Mouse (Mus musculus): ENCODE measurements around the gene Il4i1. TPM values are rescaled to one million over a fixed set of nuclear protein-coding genes. Genes with fewer than 3 reads are reported as not detected.

Gene Il4i1
- polyA plus RNA-seq, 1 experiment from 2014 or later = 0.78 TPM

DNA sequence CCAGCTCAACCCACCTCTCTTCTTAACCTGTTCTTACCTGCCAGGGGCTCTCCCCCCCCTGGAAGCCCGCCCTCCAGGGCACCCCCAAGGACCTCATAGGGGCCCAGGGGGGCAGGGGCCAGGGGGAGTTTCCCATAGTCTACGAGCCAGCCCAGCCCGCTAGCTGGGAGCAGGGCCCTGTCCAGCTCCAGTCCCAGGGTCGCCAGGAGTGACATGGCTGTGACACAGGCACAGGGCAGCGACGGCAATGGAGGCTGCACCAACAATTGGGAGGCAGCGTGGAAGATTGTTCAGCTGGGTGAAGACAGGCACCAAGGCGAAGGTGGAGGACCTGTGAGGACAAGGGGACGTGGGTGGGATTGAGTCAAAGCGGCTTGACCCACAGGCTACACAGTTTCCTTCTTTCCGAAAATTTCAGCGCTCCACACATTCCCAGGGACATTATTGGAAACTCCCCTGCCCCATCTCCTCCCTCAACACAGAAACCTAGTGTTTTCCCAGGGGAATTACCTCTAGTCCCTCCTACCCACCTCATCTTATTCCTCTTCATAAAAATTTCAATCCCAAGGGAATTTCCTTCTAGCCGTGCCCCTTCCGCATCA, 1.1 kb upstream of the Il4i1 start:
- H3K9me3 ChIP-seq (ENCODE audit: control insufficient read depth, low read length) = no peaks in the 10 kb centered on the region
- peaks cover 18% of the 10 kb centered on the region for H3K36me3 ChIP-seq (ENCODE audit: control insufficient read depth, insufficient read depth, low read length)
- H3K27me3 ChIP-seq (replicated peaks; ENCODE audit: control insufficient read depth, insufficient read depth, low read length) = no peaks in the 10 kb centered on the region
- 31% methylated on average over 14 of the region's 14 CpGs for WGBS
- peak overlapping the region; percentile 86 for H3K4me3 ChIP-seq (ENCODE audit: low read depth, low read length)
- peak overlapping the region; percentile 76 for H3K4me2 ChIP-seq (ENCODE audit: low read depth, low read length)
- DNase-seq (ENCODE audit: low spot score) (no peak), ATAC-seq (ENCODE audit: low read depth) (no peak)
- peak overlapping the region; percentile 97; the same call in 1 of the 2 replicates for H3K27ac ChIP-seq (replicated peaks; ENCODE audit: low read depth, low read length)
- H3K9ac ChIP-seq (ENCODE audit: low read depth, low read length) = peak overlapping the region; percentile 99
- H3K4me1 ChIP-seq (ENCODE audit: control insufficient read depth, insufficient read depth, low read length) = peaks cover 20% of the 10 kb centered on the region

DNA sequence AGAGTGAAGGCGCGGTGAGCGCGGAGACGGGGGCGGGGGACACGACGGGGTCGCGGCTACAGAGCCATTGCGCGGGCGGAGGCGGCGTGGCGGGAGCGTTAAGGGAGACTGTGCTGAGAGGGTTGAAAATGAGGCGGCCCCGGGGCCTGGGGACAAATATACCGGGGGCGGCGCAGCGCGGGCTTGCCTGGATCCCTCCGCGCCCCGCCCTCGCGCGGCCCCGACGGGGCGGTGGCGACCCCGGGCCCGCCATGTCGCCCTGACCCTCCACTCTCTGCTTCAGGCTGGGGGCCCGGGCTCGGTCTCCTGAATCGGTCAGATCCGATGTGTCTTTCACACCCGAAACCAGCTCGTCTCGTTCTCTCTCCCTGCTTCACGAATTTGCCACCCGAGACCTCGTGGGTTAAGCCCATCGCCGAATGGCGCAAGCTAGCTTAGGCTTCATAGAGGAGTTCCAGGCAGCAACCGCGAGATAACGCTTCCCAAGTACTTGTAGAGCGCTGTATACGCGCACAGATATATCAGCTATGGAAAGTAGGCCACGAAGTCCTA, 359 bp downstream of the Il4i1 start, which contains the start of gene Atf5:
Gene Atf5, minus strand, starts transcription at position 189 of the 552 bp plus-strand sequence.
- peak within 1 kb of the TSS; percentile 86 for H3K4me3 ChIP-seq (ENCODE audit: low read depth, low read length)
- WGBS = under 1% methylated on average over 22 of the region's 57 CpGs
- no peaks in the 10 kb centered on the region for H3K9me3 ChIP-seq (ENCODE audit: control insufficient read depth, low read length)
- peak; percentile 24 for ATAC-seq (ENCODE audit: low read depth)
- peaks cover 20% of the 10 kb centered on the region for H3K4me1 ChIP-seq (ENCODE audit: control insufficient read depth, insufficient read depth, low read length)
- no peaks in the 10 kb centered on the region for H3K27me3 ChIP-seq (replicated peaks; ENCODE audit: control insufficient read depth, insufficient read depth, low read length)
- H3K4me2 ChIP-seq (ENCODE audit: low read depth, low read length) = peak within 1 kb of the TSS; percentile 76
- peaks cover 18% of the 10 kb centered on the region for H3K36me3 ChIP-seq (ENCODE audit: control insufficient read depth, insufficient read depth, low read length)
- H3K27ac ChIP-seq (replicated peaks; ENCODE audit: low read depth, low read length) = peak within 1 kb of the TSS; percentile 97
- DNase-seq (ENCODE audit: low spot score) = peak; percentile 74
- H3K9ac ChIP-seq (ENCODE audit: low read depth, low read length) = peak within 1 kb of the TSS; percentile 99

DNA sequence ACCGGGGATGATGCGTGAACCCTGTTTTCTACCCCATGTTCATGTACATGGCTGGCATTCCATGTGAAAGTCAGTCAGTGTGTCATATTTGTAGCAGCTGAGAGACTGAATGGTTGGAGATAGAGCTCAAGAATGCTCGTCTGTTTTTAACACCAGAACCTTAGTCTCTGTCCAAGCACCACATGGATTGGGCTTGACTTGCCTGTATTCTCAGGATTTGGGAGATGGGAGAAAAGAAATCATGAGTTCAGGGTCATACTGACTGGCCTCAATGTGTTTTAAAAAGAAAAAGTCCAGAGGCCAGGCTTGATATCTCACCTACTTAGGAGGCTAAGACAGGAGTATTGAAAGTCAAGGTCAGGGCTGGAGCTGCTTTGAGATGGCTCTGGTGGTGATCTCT, 1.3 kb downstream of the Il4i1 start:
- ATAC-seq (ENCODE audit: low read depth) = no peak
- WGBS = 30% methylated on average over 3 of the region's 3 CpGs
- H3K4me1 ChIP-seq (ENCODE audit: control insufficient read depth, insufficient read depth, low read length) = peaks cover 20% of the 10 kb centered on the region

DNA sequence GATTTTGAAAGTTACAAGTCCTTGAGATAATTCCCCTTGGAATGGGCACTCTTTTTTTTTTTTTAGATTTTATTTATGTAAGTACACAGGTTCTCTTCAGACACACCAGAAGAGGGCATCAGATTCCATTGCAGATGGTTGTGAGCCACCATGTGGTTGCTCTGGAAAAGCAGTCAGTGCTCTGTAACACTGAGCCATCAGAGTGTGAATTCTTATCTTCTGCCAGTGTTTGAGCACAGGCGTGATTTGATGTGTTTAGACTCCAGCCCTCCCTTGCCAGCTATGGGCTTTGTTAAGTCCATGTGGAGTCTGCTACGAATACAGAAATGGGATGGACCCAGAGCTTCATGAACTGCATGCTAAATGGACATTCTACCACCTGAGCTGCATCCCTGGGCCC, 2.0 kb downstream of the Il4i1 start:
- 49% methylated on average over 2 of the region's 2 CpGs for WGBS

More for the DNA sequence above, 1.3 kb downstream of the Il4i1 start:
- peak overlapping the region; percentile 99 for H3K9ac ChIP-seq (ENCODE audit: low read depth, low read length)
- no peak for DNase-seq (ENCODE audit: low spot score)
- peak overlapping the region; percentile 76 for H3K4me2 ChIP-seq (ENCODE audit: low read depth, low read length)
- H3K9me3 ChIP-seq (ENCODE audit: control insufficient read depth, low read length) = no peaks in the 10 kb centered on the region
- no peaks in the 10 kb centered on the region for H3K27me3 ChIP-seq (replicated peaks; ENCODE audit: control insufficient read depth, insufficient read depth, low read length)
- H3K36me3 ChIP-seq (ENCODE audit: control insufficient read depth, insufficient read depth, low read length) = peaks cover 9% of the 10 kb centered on the region
- peak overlapping the region; percentile 97 for H3K27ac ChIP-seq (replicated peaks; ENCODE audit: low read depth, low read length)
- H3K4me3 ChIP-seq (ENCODE audit: low read depth, low read length) = peak overlapping the region; percentile 86

DNA sequence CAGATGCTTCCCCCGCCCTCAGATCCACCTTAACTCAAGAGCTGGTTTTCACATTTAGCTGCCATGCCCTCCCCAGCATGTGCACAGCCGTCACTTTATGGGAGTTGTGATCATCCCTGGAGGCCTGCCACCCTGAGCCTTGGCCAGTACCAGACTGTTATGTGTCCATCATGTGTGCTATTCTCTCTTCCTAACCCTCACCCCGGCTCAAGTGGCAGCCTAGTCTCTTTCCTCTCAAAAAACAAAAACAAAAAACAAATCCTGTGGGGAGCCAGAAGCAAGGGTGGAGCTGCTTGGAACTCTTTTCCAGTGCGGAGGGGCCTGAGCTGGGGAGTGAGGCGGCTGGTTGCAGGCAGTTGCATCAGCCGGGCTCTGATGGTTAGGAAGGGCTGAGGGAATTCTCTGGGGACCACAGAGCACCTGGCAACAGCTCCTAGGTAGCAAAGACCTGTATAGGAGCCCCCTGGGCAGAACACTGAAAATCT, 2.6 kb downstream of the Il4i1 start:
- ATAC-seq (ENCODE audit: low read depth) = no peak
- Histone ChIP-seq H3K36me3 (ENCODE audit: control insufficient read depth, insufficient read depth, low read length) (peaks cover 4% of the 10 kb centered on the region), H3K4me2 (ENCODE audit: low read depth, low read length) (peak overlapping the region; percentile 76), H3K4me1 (ENCODE audit: control insufficient read depth, insufficient read depth, low read length) (peaks cover 20% of the 10 kb centered on the region), H3K27ac (replicated peaks; ENCODE audit: low read depth, low read length) (no peak overlapping the region; the same call in 1 of the 2 replicates), H3K27me3 (replicated peaks; ENCODE audit: control insufficient read depth, insufficient read depth, low read length) (no peaks in the 10 kb centered on the region), H3K4me3 (ENCODE audit: low read depth, low read length) (peak overlapping the region; percentile 86), H3K9me3 (ENCODE audit: control insufficient read depth, low read length) (no peaks in the 10 kb centered on the region), H3K9ac (ENCODE audit: low read depth, low read length) (peak overlapping the region; percentile 99)
- WGBS = 37% methylated on average over 6 of the region's 6 CpGs
- DNase-seq (ENCODE audit: low spot score) = peak; percentile 60

More for the DNA sequence above, 2.0 kb downstream of the Il4i1 start:
- Histone ChIP-seq H3K4me1 (ENCODE audit: control insufficient read depth, insufficient read depth, low read length) (peaks cover 20% of the 10 kb centered on the region), H3K9me3 (ENCODE audit: control insufficient read depth, low read length) (no peaks in the 10 kb centered on the region), H3K27ac (replicated peaks; ENCODE audit: low read depth, low read length) (no peak overlapping the region; the same call in 1 of the 2 replicates), H3K4me2 (ENCODE audit: low read depth, low read length) (peak overlapping the region; percentile 76), H3K9ac (ENCODE audit: low read depth, low read length) (peak overlapping the region; percentile 99), H3K36me3 (ENCODE audit: control insufficient read depth, insufficient read depth, low read length) (peaks cover 5% of the 10 kb centered on the region), H3K4me3 (ENCODE audit: low read depth, low read length) (peak overlapping the region; percentile 86), H3K27me3 (replicated peaks; ENCODE audit: control insufficient read depth, insufficient read depth, low read length) (no peaks in the 10 kb centered on the region)
- ATAC-seq (ENCODE audit: low read depth) (no peak), DNase-seq (ENCODE audit: low spot score) (no peak)

DNA sequence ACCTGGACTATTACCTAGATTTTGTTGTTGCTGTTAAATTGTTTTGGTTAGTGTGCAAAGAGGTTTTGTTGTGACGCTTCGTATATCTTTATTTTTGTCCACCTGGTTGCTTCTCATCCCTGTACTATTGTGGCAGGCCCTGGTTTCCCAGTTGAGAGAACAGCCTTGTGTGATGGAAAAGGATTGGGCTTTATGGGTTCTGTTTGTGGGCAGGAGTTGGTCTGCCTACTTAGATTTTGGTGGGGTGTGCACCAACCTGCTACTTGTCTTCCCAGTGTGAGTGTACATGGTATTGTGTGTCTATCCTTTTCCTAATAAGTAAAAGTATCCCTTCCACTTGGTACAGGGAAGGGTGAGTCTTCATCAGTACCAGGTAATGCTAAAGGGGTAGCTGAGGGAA, 3.2 kb downstream of the Il4i1 start:
- 0 out of 2 replicates have a peak overlapping the region, but pooled peaks have one; percentile 86 for H3K4me3 ChIP-seq (ENCODE audit: low read depth, low read length)
- 0 out of 2 replicates have a peak overlapping the region, but pooled peaks have one; percentile 99 for H3K9ac ChIP-seq (ENCODE audit: low read depth, low read length)
- no peaks in the 10 kb centered on the region for H3K27me3 ChIP-seq (replicated peaks; ENCODE audit: control insufficient read depth, insufficient read depth, low read length)
- DNase-seq (ENCODE audit: low spot score) (no peak), ATAC-seq (ENCODE audit: low read depth) (no peak)
- 89% methylated on average over 2 of the region's 2 CpGs for WGBS
- H3K27ac ChIP-seq (replicated peaks; ENCODE audit: low read depth, low read length) = no peak overlapping the region
- H3K4me2 ChIP-seq (ENCODE audit: low read depth, low read length) = peak overlapping the region; percentile 76
- no peaks in the 10 kb centered on the region for H3K36me3 ChIP-seq (ENCODE audit: control insufficient read depth, insufficient read depth, low read length)
- peaks cover 20% of the 10 kb centered on the region for H3K4me1 ChIP-seq (ENCODE audit: control insufficient read depth, insufficient read depth, low read length)
- no peaks in the 10 kb centered on the region for H3K9me3 ChIP-seq (ENCODE audit: control insufficient read depth, low read length)

DNA sequence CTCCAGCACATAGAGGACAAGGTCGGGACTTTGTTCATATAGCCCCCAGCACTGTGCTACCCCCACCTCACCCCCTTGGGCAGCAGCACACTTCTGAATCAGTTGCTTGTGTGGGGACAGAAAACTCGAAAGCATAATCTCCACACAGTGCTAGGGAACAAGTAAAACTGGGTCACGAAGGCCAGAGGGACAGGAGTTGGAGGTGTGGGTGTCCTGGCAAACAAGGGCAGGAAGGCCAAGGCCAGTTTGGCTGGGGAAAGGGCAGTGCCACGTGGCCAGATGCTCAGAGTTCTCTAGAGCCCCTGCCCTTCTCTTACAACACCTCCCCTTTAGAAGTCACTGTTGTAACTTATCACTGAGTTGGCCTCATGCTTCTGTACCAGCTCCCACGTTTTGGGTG, 3.7 kb downstream of the Il4i1 start:
- Histone ChIP-seq H3K4me3 (ENCODE audit: low read depth, low read length) (0 out of 2 replicates have a peak overlapping the region, but pooled peaks have one; percentile 86), H3K9ac (ENCODE audit: low read depth, low read length) (no peak overlapping the region), H3K9me3 (ENCODE audit: control insufficient read depth, low read length) (no peaks in the 10 kb centered on the region), H3K27ac (replicated peaks; ENCODE audit: low read depth, low read length) (no peak overlapping the region), H3K36me3 (ENCODE audit: control insufficient read depth, insufficient read depth, low read length) (no peaks in the 10 kb centered on the region), H3K27me3 (replicated peaks; ENCODE audit: control insufficient read depth, insufficient read depth, low read length) (no peaks in the 10 kb centered on the region), H3K4me2 (ENCODE audit: low read depth, low read length) (no peak overlapping the region), H3K4me1 (ENCODE audit: control insufficient read depth, insufficient read depth, low read length) (peaks cover 20% of the 10 kb centered on the region)
- 61% methylated on average over 5 of the region's 5 CpGs for WGBS
- DNase-seq (ENCODE audit: low spot score) (no peak), ATAC-seq (ENCODE audit: low read depth) (no peak)

DNA sequence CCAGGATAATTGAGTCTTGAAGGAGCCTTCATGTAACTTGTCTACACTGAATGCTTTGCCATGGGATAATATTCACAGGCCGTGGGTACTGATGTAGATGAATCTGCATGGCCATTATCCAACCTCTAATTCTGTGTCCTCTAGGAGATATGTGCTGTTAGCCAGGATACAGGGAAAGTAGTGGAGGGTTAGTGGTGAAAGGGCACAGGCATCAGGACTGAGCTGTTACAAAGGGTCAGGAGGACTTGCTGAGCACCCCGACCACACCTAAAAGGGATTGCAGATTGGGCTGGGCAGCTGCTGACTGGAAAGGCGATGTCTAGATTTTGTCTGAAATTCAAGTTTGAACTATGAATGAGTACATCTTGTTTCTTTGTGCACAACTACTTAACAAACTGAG, 4.3 kb downstream of the Il4i1 start:
- H3K27me3 ChIP-seq (replicated peaks; ENCODE audit: control insufficient read depth, insufficient read depth, low read length) = no peaks in the 10 kb centered on the region
- H3K4me3 ChIP-seq (ENCODE audit: low read depth, low read length) = no peak overlapping the region
- no peaks in the 10 kb centered on the region for H3K9me3 ChIP-seq (ENCODE audit: control insufficient read depth, low read length)
- H3K36me3 ChIP-seq (ENCODE audit: control insufficient read depth, insufficient read depth, low read length) = no peaks in the 10 kb centered on the region
- H3K4me2 ChIP-seq (ENCODE audit: low read depth, low read length) = no peak overlapping the region
- peaks cover 20% of the 10 kb centered on the region for H3K4me1 ChIP-seq (ENCODE audit: control insufficient read depth, insufficient read depth, low read length)
- DNase-seq (ENCODE audit: low spot score) (no peak), ATAC-seq (ENCODE audit: low read depth) (no peak)
- H3K9ac ChIP-seq (ENCODE audit: low read depth, low read length) = no peak overlapping the region
- H3K27ac ChIP-seq (replicated peaks; ENCODE audit: low read depth, low read length) = no peak overlapping the region
- WGBS = 89% methylated on average over 3 of the region's 3 CpGs

All from embryonic facial prominence, embryonic 14.5 days (tissue).